Mouse (Mus musculus) kidney, adult 11 months (tissue): Measurements from ENCODE around the gene Prss35.

Experiments
- DNase-seq: peaks from one replicate; pipeline ENCODE4 v3.0.0; 2022

The Prss35 gene

GRCm38 (mm10) chr9:86742959-86743911 lies at the start of gene Prss35:
Gene Prss35 (plus strand): TSS chr9:86743649.
- no peak for DNase-seq

DNA sequence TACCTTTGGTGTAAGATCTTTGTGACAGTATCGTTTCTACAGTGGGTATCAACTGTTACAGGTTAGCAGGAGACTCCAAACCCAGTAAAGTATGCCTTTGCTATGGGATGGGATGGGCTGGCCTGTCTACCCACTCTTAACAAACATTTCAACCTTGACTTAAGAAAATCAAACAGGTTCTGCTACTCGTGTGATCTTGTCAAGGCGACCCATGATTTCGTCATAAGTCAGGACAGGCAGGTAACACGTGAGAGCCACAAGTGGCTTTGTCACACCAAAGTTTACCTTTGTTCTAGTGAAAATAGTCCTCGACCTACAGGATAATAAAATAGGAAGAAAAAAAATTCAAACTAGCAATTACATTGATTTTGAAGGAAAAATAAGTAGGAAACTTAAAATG lies 49.5 kb upstream of the Prss35 start:
- no peak for DNase-seq

GRCm38 (mm10) chr9:86694644-86695043 lies 48.8 kb upstream of the Prss35 start:
- no peak for DNase-seq

- peak; percentile 11 for DNase-seq
Observed at GRCm38 (mm10) chr9:86695199-86695817, 48.1 kb upstream of the Prss35 start.

DNA sequence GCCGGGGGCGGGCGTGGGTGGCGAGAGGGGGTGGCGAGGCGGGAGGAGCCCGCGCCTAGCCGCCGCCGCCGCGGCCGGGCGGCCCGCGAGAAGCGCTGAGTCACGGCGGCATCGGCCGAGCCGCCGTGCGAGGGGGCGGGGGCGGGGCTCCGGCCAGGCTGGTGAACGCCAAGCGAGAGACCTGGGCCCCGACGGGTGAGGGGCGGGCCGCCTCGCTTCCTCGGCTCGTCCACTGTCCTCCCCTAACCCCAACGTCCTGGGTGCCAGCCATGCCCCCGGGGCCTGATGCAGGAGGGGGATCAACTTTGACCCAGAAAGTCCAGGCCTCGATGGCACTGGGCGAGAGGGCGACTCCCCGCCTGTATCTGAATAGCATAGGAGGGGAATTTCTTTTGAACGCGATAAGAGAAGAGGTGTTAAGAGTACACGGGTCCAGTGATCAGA lies 47.6 kb upstream of the Prss35 start, which contains the start of gene Me1:
Me1 (minus strand) TSS at position 136 of the 444 bp plus-strand sequence.
- DNase-seq, result peak; percentile 62

GRCm38 (mm10) chr9:86701264-86701663 lies 42.2 kb upstream of the Prss35 start:
- DNase-seq, result no peak

GRCm38 (mm10) chr9:86701844-86702243 lies 41.6 kb upstream of the Prss35 start:
- DNase-seq, result no peak

- DNase-seq, result no peak
Observed at GRCm38 (mm10) chr9:86707431-86707830, 36.0 kb upstream of the Prss35 start.

DNA sequence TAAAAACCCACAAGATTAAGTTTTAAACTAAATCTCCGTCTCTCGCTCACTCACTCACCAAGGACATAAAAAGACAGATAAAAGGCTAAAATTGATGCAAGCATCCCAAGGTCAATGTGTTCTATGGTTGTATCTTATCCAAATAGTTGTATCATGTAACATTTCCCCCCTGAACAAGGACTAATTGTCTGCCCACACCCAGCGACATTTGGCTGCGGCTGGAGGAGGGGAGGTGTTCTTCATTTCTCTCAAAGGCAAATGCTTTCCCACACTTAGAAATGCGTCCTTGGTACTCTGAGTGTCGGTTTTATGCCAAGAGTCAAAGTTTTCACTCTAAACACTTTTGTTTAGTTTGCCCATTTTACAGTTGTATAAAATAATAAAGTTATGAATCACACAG lies 34.5 kb upstream of the Prss35 start:
- no peak for DNase-seq

DNA sequence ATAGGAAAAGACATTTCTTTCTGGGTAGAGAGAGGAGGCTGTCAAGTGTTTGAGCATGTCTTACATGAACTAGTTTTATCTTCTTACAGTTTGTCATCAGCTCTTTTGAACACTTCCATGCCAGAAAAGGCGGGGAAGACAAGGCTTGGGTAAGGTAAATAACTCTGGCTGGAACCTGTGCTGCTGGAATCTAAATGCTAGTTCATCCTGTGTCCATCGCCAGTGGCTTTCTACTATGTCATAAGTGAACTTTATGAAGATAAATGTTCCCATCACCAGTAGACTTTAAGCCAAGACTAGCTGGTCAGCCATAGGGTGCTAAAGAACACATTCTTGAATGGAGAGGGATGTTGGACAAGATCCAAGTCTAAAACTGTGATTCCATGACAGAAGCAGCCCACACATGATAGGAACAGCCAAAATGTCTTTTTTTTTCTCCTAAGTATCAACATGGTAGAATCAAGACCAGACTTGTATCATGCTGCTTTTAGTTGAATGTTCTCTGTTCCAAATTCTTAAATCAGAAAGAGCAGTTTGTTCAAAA lies 33.3 kb upstream of the Prss35 start:
- no peak for DNase-seq

DNA sequence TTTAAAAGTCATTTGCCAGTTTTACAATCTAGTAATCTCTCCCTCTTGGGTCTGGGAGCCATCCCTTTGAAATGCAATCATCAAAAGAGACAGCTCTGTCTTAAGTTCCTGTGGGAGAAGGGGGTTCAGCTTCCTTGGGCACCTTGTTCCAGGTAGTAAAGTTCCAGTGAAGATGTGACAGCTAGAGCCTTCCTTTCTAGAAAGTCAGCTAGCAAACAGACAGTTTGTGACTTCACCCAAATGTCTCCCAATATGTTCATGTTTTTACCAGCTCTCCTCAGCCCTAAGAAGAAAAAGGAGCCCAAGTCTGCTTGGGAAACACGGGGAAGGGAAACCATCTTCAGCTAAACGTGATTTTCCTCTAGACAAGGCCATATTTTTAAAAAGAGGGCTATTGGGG lies 30.8 kb upstream of the Prss35 start:
- DNase-seq, result no peak

- no peak for DNase-seq
Observed at GRCm38 (mm10) chr9:86714089-86714488, 29.4 kb upstream of the Prss35 start.

DNA sequence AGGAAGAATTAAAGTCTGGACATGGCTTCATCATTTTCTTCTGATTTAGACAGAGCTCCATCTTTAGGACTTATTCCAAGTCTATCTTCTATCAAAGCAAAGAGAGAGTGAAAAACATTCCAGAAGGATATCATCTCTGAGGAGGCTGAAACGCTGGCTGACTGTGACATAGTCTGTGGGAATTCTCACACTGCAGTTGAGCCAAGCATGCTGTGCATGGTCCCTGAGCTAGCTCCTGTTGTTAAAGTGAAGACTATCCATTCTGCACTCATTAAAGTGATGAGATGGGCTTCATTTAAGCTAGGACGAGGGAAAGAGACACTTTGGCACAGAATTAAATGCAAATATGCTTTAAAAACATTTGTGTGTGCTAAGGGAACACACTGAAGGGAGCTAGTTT lies 26.9 kb upstream of the Prss35 start:
- no peak for DNase-seq

DNA sequence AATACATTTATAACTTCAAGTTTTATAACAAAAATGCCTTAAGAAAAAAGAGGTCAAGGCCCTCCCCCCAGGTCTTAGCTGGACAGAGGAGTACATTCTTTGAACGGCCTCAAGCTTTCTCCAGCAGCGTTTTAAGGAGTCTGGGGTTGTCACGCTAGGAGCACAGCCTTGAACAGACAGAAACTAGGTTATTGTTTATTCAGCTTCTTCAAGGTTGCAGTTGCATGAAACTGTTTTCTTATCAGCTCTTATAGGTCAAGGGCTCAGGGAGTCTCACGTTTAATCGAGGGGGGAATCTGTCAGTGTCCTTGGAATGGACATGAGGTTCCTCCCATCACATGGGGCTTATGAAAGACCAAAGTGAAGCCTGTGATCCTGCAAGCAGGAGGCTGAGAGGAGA lies 26.3 kb upstream of the Prss35 start:
- no peak for DNase-seq

- no peak for DNase-seq
Observed at GRCm38 (mm10) chr9:86720227-86720626, 23.2 kb upstream of the Prss35 start.

DNA sequence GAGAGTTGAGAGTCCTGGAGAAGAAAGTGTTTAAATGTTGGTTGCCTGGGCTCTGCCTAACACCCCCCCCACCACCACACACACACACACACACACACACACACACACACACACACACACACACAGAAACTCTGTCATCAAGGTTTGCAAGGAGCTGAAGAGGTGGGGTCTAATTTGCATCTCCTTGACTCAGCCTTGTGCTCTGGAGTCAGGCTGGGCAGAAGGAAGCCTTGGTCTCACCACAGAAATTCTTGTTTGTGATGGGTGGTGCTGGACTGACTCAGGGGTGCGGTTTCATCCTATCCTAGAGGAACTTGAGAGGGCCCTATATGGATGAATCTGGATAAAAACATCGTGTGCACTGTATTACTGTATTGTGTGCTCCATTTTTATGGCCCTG lies 22.7 kb upstream of the Prss35 start:
- DNase-seq, result no peak

- DNase-seq, result no peak
Observed at GRCm38 (mm10) chr9:86725066-86725465, 18.4 kb upstream of the Prss35 start.

DNA sequence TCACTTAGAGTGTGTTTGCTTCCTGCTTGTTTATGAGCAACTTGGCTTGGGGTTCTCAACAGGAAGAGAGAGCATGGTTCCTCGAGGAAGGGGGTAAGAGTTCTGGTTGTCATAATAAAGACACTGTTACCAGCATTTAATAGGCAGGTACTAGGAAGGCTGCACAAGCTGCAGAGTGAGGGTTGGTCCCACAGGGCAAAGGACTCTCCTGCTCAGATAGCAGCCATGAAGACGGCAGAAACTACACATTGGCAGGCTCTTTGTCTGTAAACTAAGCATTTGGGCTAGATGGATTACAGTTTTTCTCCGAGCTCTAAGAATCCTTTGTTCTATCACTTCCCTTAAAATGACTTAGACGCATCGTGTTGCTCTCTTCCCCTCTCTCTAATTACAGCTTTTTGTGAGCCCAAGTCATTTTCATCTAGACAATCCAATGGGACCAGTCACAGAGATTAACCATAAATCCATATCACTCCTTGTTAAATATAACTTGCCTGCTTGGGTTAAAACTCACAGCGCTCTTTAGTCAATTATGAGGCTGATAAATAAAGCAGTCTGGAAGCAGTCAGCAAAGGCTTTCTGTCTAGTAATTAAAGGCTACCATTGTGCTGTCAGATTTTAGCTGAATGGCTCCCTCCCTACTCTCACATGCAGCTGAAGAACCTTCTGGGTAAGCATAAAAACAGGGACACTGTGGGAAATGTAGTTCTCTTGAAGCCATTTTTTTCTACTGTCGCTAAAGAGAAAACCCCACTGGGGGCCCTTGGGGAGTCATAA lies 17.7 kb upstream of the Prss35 start:
- DNase-seq, result no peak

- no peak for DNase-seq
Observed at GRCm38 (mm10) chr9:86726381-86726720, 17.1 kb upstream of the Prss35 start.

GRCm38 (mm10) chr9:86728214-86728814 lies 15.1 kb upstream of the Prss35 start:
- DNase-seq, result no peak

DNA sequence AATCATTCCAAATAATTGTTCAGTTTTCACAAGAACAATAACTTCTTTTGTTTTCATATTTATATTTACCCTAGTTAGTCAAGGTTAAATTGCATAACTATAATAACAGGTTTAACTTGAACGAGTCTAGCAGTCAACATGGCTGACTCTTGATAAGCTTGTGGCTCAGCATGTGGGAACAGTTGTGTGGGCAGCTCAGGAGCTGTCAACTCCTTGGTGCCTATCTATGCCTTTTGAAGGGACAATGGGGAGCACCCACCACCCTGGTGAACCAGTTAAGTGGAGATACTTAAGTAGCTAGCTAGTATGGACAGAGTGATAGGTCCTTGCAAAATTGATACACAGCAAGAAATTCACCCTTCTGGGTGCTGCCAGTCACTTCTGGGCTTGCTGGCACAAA lies 14.4 kb upstream of the Prss35 start:
- no peak for DNase-seq

- no peak for DNase-seq
Observed at GRCm38 (mm10) chr9:86729811-86730210, 13.6 kb upstream of the Prss35 start.

GRCm38 (mm10) chr9:86734357-86734756 lies 9.1 kb upstream of the Prss35 start:
- DNase-seq, result no peak
